Comparison of ENCODE assay signal across 24 mouse cellular contexts in genomic region chr1:171006335-171006734, GRCm38 (mm10). TPM values are rescaled to one million over a fixed set of nuclear protein-coding genes. Genes with fewer than 3 reads are reported as not detected.
DNase-seq lines count a peak whose midpoint lies in the region; ATAC-seq and TF ChIP-seq lines count a peak whose summit lies in the region.
"Had no signal": no experiment of that assay in that cellular context is flagged by ENCODE, and none has a peak within 500 bp of the region (broad histone marks: within the 10 kb centered on the region; RNA-seq: fewer than 3 reads in every experiment).

No protein-coding gene starts in this region.

- no peak for ATAC-seq in liver, embryonic 12.5 days
- peak; percentile 62 to 84; a peak in 3 of 4 replicates for ATAC-seq in hematopoietic stem cell, adult 5-6 weeks (replicated peaks in 1 of 2; ENCODE audit: insufficient read depth in 1 of 2, low FRiP score in 2 of 2, low TSS enrichment in 1 of 2, low read depth in 1 of 2, poor library complexity in 2 of 2, severe bottlenecking in 2 of 2)
- peak; percentile 70 for ATAC-seq in neutrophil, adult 5-6 weeks (ENCODE audit: extremely low read depth, insufficient number of reproducible peaks, low FRiP score, poor library complexity, severe bottlenecking)
- ATAC-seq: CD4-positive, CD25-positive, alpha-beta regulatory T cell, adult 4 months; forebrain, embryonic 15.5 days; hindbrain, postnatal 0 days; intestine, embryonic 16.5 days; Patski had no signal

- no peaks in the 10 kb centered on the region for H3K27me3 ChIP-seq in liver, adult 2 months (ENCODE audit: control insufficient read depth, insufficient read depth, low read length)
- H3K27me3 ChIP-seq in liver, embryonic 12.5 days (replicated peaks): no peaks in the 10 kb centered on the region
- no peaks in the 10 kb centered on the region for H3K27me3 ChIP-seq in CH12.LX (replicated peaks)
- H3K27me3 ChIP-seq: forebrain, embryonic 15.5 days; neural tube, embryonic 15.5 days; Patski had no signal

- in situ Hi-C loops in CH12.LX (cut with MboI; ENCODE audit: low pct_ligation_motif_present, low pct_unique_long_range_greater_than_20kb, low sequenced_read_pairs): no loop called here

- dilution Hi-C loops in CH12.LX (cut with MboI; ENCODE audit: extremely low pct_ligation_motif_present, extremely low pct_unique_long_range_greater_than_20kb, low sequenced_read_pairs): no loop called here

- TF ChIP-seq CTCF in liver, adult 2 months (IDR thresholded peaks at IDR 0.05; ENCODE audit: low read depth, low read length): no peak
- no peak for TF ChIP-seq CTCF in CH12.LX (conservative IDR thresholded peaks at IDR 0.05 in 1 of 2, IDR thresholded peaks at IDR 0.05 in 1 of 2; ENCODE audit: low read depth in 2 of 2, low read length in 2 of 2)

- H3K27ac ChIP-seq in liver, adult 2 months (replicated peaks; ENCODE audit: insufficient read depth, low read depth, low read length): no peak overlapping the region; the same call in 1 of the 2 replicates
- H3K27ac ChIP-seq in liver, embryonic 12.5 days: no peak overlapping the region
- peak overlapping the region; percentile 89 for H3K27ac ChIP-seq in CH12.LX (ENCODE audit: insufficient read depth, low read depth)
- H3K27ac ChIP-seq: embryonic facial prominence, embryonic 10.5 days; forebrain, embryonic 15.5 days; hindbrain, embryonic 10.5 days; hindbrain, postnatal 0 days; neural tube, embryonic 15.5 days had no signal

- no peaks in the 10 kb centered on the region for H3K79me2 ChIP-seq in liver, adult 2 months (ENCODE audit: control insufficient read depth, insufficient read depth, low read length)
- no peaks in the 10 kb centered on the region for H3K79me2 ChIP-seq in CH12.LX (replicated peaks; ENCODE audit: control insufficient read depth, extremely low read depth, insufficient read depth, poor library complexity, severe bottlenecking)

- H3K4me1 ChIP-seq in liver, adult 2 months (ENCODE audit: control insufficient read depth, insufficient read depth, low read length): no peaks in the 10 kb centered on the region
- H3K4me1 ChIP-seq in liver, embryonic 12.5 days: no peaks in the 10 kb centered on the region
- peaks cover 24 to 35% of the 10 kb centered on the region in 2 experiments for H3K4me1 ChIP-seq in CH12.LX (ENCODE audit: control insufficient read depth in 1 of 2, insufficient read depth in 2 of 2)
- H3K4me1 ChIP-seq: embryonic facial prominence, embryonic 10.5 days; forebrain, embryonic 15.5 days; hindbrain, embryonic 10.5 days; neural tube, embryonic 15.5 days had no signal

- TF ChIP-seq EP300 in CH12.LX (IDR thresholded peaks at IDR 0.05; ENCODE audit: low read length): peak; percentile 64

- H3K9me3 ChIP-seq in liver, embryonic 12.5 days (replicated peaks): no peaks in the 10 kb centered on the region
- peaks cover 6% of the 10 kb centered on the region for H3K9me3 ChIP-seq in CH12.LX (replicated peaks; ENCODE audit: low read length)
- H3K9me3 ChIP-seq: embryonic facial prominence, embryonic 10.5 days; forebrain, embryonic 15.5 days; hindbrain, embryonic 10.5 days; neural tube, embryonic 15.5 days had no signal

- DNase-seq in liver, adult 2 months (ENCODE audit: extremely low read depth, low read depth, low spot score): peak; percentile 47
- DNase-seq in CH12.LX (ENCODE audit: extremely low read depth): peak; percentile 33
- no peak for DNase-seq in cerebellum, adult 8-10 months
- no peak for DNase-seq in gastrocnemius, postnatal 10 days
- DNase-seq: adrenal gland, adult 2 months; cerebellum, adult 9-11 months; layer of hippocampus, postnatal 36 days; lung, embryonic 14.5 days had no signal

- H3K36me3 ChIP-seq in liver, adult 2 months (ENCODE audit: control insufficient read depth, insufficient read depth, low read length): no peaks in the 10 kb centered on the region
- H3K36me3 ChIP-seq in liver, embryonic 12.5 days: no peaks in the 10 kb centered on the region
- H3K36me3 ChIP-seq in CH12.LX (replicated peaks in 1 of 2; ENCODE audit: control insufficient read depth in 1 of 2, insufficient read depth in 1 of 2, low read length in 1 of 2): no peaks in the 10 kb centered on the region
- H3K36me3 ChIP-seq: embryonic facial prominence, embryonic 10.5 days; forebrain, embryonic 15.5 days; hindbrain, embryonic 10.5 days; neural tube, embryonic 15.5 days had no signal

- no peak overlapping the region for H3K4me2 ChIP-seq in liver, embryonic 12.5 days
- no peak overlapping the region; the same call in 1 of the 2 replicates for H3K4me2 ChIP-seq in CH12.LX (ENCODE audit: insufficient read depth, low read depth, poor library complexity, severe bottlenecking)
- H3K4me2 ChIP-seq: forebrain, embryonic 15.5 days; heart, embryonic 11.5 days; lung, embryonic 14.5 days; midbrain, embryonic 11.5 days; neural tube, embryonic 15.5 days had no signal

- no peak overlapping the region for H3K9ac ChIP-seq in liver, adult 2 months (ENCODE audit: low read depth, low read length)
- H3K9ac ChIP-seq in liver, embryonic 12.5 days: no peak overlapping the region
- H3K9ac ChIP-seq in CH12.LX (ENCODE audit: insufficient read depth, low read depth): peak overlapping the region; percentile 32; the same call in 1 of the 2 replicates
- H3K9ac ChIP-seq: forebrain, embryonic 15.5 days; lung, embryonic 14.5 days; neural tube, embryonic 15.5 days had no signal

- 78% methylated on average over 4 of the region's 4 CpGs for WGBS in liver, adult 2 months
- WGBS in liver, embryonic 12.5 days (ENCODE audit: insufficient replicate concordance): 55% methylated on average over 4 of the region's 4 CpGs

- no peak for TF ChIP-seq RAD21 in CH12.LX (IDR thresholded peaks at IDR 0.05; ENCODE audit: low read depth, low read length)

- no peak overlapping the region for H3K4me3 ChIP-seq in liver, adult 2 months (ENCODE audit: insufficient read depth, low read depth, low read length)
- no peak overlapping the region for H3K4me3 ChIP-seq in liver, embryonic 12.5 days
- no peak overlapping the region for H3K4me3 ChIP-seq in CH12.LX (replicated peaks in 1 of 3; ENCODE audit: low read depth in 2 of 3, low read length in 2 of 3, poor library complexity in 1 of 3)
- H3K4me3 ChIP-seq: embryonic facial prominence, embryonic 10.5 days; forebrain, embryonic 15.5 days; hindbrain, embryonic 10.5 days; neural tube, embryonic 15.5 days had no signal

- no peak for TF ChIP-seq POLR2A in liver, adult 2 months (IDR thresholded peaks at IDR 0.05; ENCODE audit: extremely low read depth, insufficient read depth, low read length)
- no peak for TF ChIP-seq POLR2A in CH12.LX (IDR thresholded peaks at IDR 0.05; ENCODE audit: low read depth, low read length)

TF ChIP-seq in CH12.LX, 34 proteins besides CTCF, POLR2A, EP300 and RAD21:
- TF ChIP-seq RCOR1 (conservative IDR thresholded peaks at IDR 0.05; ENCODE audit: low read depth, low read length) (0 out of 2 replicates have a peak, but pooled peaks have one; percentile 32), ETS1 (conservative IDR thresholded peaks at IDR 0.05; ENCODE audit: low read depth, low read length) (peak; percentile 41), IRF4 (IDR thresholded peaks at IDR 0.05; ENCODE audit: low read depth, low read length) (peak; percentile 74), ZKSCAN1 (IDR thresholded peaks at IDR 0.05; ENCODE audit: borderline replicate concordance, low read depth, low read length) (no peak), ELF1 (IDR thresholded peaks at IDR 0.05; ENCODE audit: low read depth, low read length) (peak; percentile 37; the same call in 1 of the 2 replicates), NRF1 (IDR thresholded peaks at IDR 0.05; ENCODE audit: low read depth, low read length) (no peak), JUN (IDR thresholded peaks at IDR 0.05; ENCODE audit: insufficient read depth, low read depth, low read length) (peak; percentile 27; the same call in 1 of the 2 replicates), JUND (conservative IDR thresholded peaks at IDR 0.05; ENCODE audit: low read depth, low read length) (0 out of 2 replicates have a peak, but pooled peaks have one; percentile 39)

RNA-seq across cellular contexts. Expression of gene Fcgr4, which starts 12.4 kb away (rescaled TPM):
- 8.4 and 10.3 TPM in 2 replicates for total RNA-seq in liver, adult 2 months (2014; rRNA removed)
- 3.1 and 4.5 TPM in 2 replicates for polyA plus RNA-seq in liver, adult 2 months (2012; rRNA removed)
- polyA plus RNA-seq in liver, embryonic 12.5 days (2016; fragmentation: Nextera tagmentation; extraction: Ambion mirVana): 1.3 and 2.0 TPM in 2 replicates
- total RNA-seq in CH12.LX (2012; rRNA removed) (48.4 and 56.8 TPM in 2 replicates), CH12.LX (2014; rRNA removed) (41.8 and 50.2 TPM in 2 replicates)
- polyA plus RNA-seq in CH12.LX (2012; ENCODE audit: insufficient read length, low read depth): 46.7 and 52.8 TPM in 2 replicates
- 1.1 and 6.9 TPM in 2 replicates for total RNA-seq in hematopoietic stem cell, adult 5-6 weeks (2017)
- total RNA-seq in neutrophil, adult 5-6 weeks (2017): 134 TPM in 2 replicates
- under 1 TPM; 0.19 to 0.41 TPM for total RNA-seq in gastrocnemius, postnatal 10 days (2021)
- total RNA-seq: gastrocnemius, adult 8-10 months; hindbrain, postnatal 0 days; left cerebral cortex, postnatal 25 days; midbrain, postnatal 0 days had no signal
- polyA plus RNA-seq: heart, embryonic 11.5 days had no signal

RNA-seq across cellular contexts. Expression of gene Fcgr2b, which starts 30.0 kb away (rescaled TPM):
- total RNA-seq in liver, adult 2 months (2014; rRNA removed): 56.6 and 68.7 TPM in 2 replicates
- 18.6 and 34.9 TPM in 2 replicates for polyA plus RNA-seq in liver, adult 2 months (2012; rRNA removed)
- polyA plus RNA-seq in liver, embryonic 12.5 days (2016; fragmentation: Nextera tagmentation; extraction: Ambion mirVana): 1.7 and 1.9 TPM in 2 replicates
- total RNA-seq in CH12.LX (2012; rRNA removed) (20.2 and 31.8 TPM in 2 replicates), CH12.LX (2014; rRNA removed) (29.5 and 31.1 TPM in 2 replicates)
- 36.1 and 44.3 TPM in 2 replicates for polyA plus RNA-seq in CH12.LX (2012; ENCODE audit: insufficient read length, low read depth)
- 18.5 and 26.0 TPM in 2 replicates for total RNA-seq in hematopoietic stem cell, adult 5-6 weeks (2017)
- 136 and 145 TPM in 2 replicates for total RNA-seq in neutrophil, adult 5-6 weeks (2017)
- total RNA-seq in gastrocnemius, postnatal 10 days (2021): 1 to 10 TPM; 6.2 to 6.9 TPM
- polyA plus RNA-seq: embryonic facial prominence, embryonic 10.5 days; midbrain, embryonic 11.5 days had no signal

RNA-seq across cellular contexts. Expression of gene Fcgr3, which starts 58.4 kb away (rescaled TPM):
- 11.5 and 14.5 TPM in 2 replicates for total RNA-seq in liver, adult 2 months (2014; rRNA removed)
- polyA plus RNA-seq in liver, adult 2 months (2012; rRNA removed): 2.6 and 4.5 TPM in 2 replicates
- 16.1 and 17.0 TPM in 2 replicates for polyA plus RNA-seq in liver, embryonic 12.5 days (2016; fragmentation: Nextera tagmentation; extraction: Ambion mirVana)
- total RNA-seq in CH12.LX (2012; rRNA removed) (4.3 and 8.5 TPM in 2 replicates), CH12.LX (2014; rRNA removed) (6.1 and 6.3 TPM in 2 replicates)
- polyA plus RNA-seq in CH12.LX (2012; ENCODE audit: insufficient read length, low read depth): 2.6 and 3.7 TPM in 2 replicates
- 30.2 and 49.4 TPM in 2 replicates for total RNA-seq in hematopoietic stem cell, adult 5-6 weeks (2017)
- 682 and 697 TPM in 2 replicates for total RNA-seq in neutrophil, adult 5-6 weeks (2017)
- 1 to 10 TPM; 9.3 to 9.4 TPM for total RNA-seq in gastrocnemius, postnatal 10 days (2021)
- polyA plus RNA-seq: CD4-positive, CD25-positive, alpha-beta regulatory T cell, adult 4 months had no signal

Comparison
In these comparisons a context has a peak if more than half of its experiments do, and no peak if none do; other contexts are left out.
1. DNase-seq: peak in liver, adult 2 months (single experiment) and CH12.LX (single experiment); none in cerebellum, adult 8-10 months (single experiment) and gastrocnemius, postnatal 10 days (single experiment).
2. RNA of gene Fcgr3, which starts 58.4 kb away (total RNA-seq): 682 to 697 TPM in neutrophil, adult 5-6 weeks; 30.2 to 49.4 TPM in hematopoietic stem cell, adult 5-6 weeks, 11.5 to 14.5 TPM in liver, adult 2 months, 9.3 to 9.4 TPM in gastrocnemius, postnatal 10 days and 4.3 to 8.5 TPM in CH12.LX; every median in the first group is over 10 times any median in the second.